Mouse (Mus musculus) stomach, postnatal 0 days (tissue): ENCODE results near the gene Tia1.

Source experiments
- CTCF ChIP-seq: IDR thresholded peaks from 2 replicates; pipeline ENCODE4 v1.5.1; 2016; ENCODE audit warnings: antibody characterized with exemption, low read depth, mild to moderate bottlenecking, moderate library complexity
- EP300 ChIP-seq: optimal IDR thresholded peaks from 2 replicates; pipeline ENCODE3; 2016; ENCODE audit warnings: antibody characterized with exemption

DNA sequence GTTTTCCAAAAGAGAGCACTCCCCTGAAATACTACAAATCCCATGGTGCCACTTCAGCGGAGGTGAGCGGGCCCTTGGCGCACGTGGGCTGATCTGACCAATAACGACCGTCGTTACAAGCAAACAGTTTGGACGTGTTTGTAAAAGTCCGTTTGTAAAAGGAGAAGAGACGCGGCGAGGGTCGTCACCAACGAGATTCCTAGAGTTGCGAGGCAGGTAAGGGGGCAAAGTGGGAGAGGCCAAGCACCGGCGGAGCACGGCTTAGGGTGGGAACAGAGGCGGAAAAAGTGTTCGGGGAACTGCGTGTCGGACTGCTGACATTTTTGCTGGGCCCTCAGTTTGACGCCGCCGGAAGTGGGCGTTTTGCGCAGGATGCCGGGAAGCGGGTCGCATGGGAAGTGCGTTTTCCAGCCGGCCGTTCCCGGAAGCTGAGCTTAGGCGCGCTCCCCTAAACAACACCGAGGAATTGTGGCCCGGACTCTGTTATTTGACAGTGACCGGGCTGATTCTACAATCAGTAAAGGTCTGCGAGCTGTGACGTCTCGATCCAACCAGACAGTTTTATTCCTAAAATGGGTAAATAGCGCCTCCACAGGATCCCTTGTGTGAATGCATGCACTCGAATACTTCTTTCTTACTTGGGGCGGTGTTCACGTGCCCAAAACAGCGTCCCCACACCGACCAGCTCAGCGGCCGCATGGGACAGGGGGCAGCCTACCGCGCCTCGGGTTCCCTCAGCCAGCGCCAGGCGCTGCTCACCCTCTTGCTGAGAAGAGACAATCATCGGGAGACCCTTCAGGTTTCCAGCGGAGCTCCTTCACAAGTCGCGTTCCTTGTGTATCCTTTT, 34.5 kb downstream of the Tia1 start, which contains the start of gene C87436:
- peak; percentile 69 for TF ChIP-seq CTCF
- TF ChIP-seq EP300, result no peak
